8 mouse cellular contexts compared by ENCODE assay signal in the genomic region with DNA sequence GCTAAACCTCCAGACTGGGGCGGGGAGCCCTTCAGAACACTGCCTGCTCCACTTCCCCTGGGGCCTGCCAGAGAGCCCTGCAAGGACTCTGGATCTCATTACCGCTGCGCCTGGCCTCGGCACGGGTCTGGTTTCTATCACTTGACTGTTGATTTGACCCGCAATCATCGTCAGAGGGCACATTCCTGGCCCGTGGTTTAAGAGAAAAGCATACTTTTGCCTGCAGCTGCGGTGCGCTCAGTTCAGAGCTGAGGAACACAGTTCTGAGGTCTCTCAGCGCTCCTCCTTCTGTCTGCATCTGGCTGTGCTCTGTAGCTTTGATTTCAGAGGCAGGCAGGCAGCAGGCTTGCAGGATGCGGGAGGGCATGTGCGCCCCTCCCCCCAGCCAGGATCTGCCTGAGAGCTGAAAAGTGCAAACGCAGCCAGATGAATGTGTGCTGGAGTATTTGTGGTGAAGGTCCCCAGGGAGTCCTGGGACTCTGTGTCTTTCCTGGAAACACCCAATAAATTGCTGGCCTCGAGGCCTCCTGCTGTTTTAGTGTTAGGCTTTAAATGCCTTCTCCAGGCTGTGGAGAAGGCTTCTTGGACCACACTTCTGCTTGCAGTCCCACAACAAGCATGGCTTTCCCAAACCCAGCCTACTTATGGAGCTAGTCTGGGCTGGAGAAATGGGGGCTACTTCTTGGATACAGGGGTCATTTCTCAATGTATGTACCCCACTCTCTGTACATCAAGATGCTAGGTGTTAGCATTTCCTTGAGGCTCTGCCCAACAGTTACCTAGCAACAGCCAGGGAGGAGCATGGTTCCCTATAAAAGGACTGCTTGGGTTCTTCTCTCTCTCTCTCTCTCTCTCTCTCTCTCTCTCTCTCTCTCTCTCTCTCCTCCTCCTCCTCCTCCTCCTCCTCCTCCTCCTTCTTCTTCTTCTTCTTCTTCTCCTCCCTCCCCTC. TPM values are rescaled to one million over a fixed set of nuclear protein-coding genes. Genes with fewer than 3 reads are reported as not detected.
A peak's percentile ranks its signal among the peaks of the same experiment; 100 is the strongest.
DNase-seq lines count a peak whose midpoint lies in the region; ATAC-seq lines count a peak whose summit lies in the region.

No protein-coding gene starts in this region.

- no peak overlapping the region; the same call in 1 of the 2 replicates for H3K9ac ChIP-seq in embryonic facial prominence, embryonic 12.5 days
- H3K9ac ChIP-seq in limb, embryonic 11.5 days (ENCODE audit: low read length): peak overlapping the region; percentile 22; the same call in 1 of the 2 replicates
- 0 out of 2 replicates have a peak overlapping the region, but pooled peaks have one; percentile 39 for H3K9ac ChIP-seq in midbrain, embryonic 13.5 days (replicated peaks)
- no peak overlapping the region for H3K9ac ChIP-seq in stomach, embryonic 14.5 days (replicated peaks; ENCODE audit: low read depth, low read length)

- peak; percentile 99 for DNase-seq in NIH3T3 (ENCODE audit: low read depth)
- DNase-seq in heart, adult 8-10 months (ENCODE audit: low spot score): peak; percentile 61
- peak; percentile 84 for DNase-seq in kidney, adult 11 months
- DNase-seq in limb, embryonic 11.5 days (ENCODE audit: low spot score): peak; percentile 97
- DNase-seq in spleen, adult 18-20 months: no peak

- H3K9me3 ChIP-seq in embryonic facial prominence, embryonic 12.5 days: no peaks in the 10 kb centered on the region
- no peaks in the 10 kb centered on the region for H3K9me3 ChIP-seq in limb, embryonic 11.5 days (ENCODE audit: control insufficient read depth, low read length)
- H3K9me3 ChIP-seq in midbrain, embryonic 13.5 days: no peaks in the 10 kb centered on the region
- no peaks in the 10 kb centered on the region for H3K9me3 ChIP-seq in stomach, embryonic 14.5 days (ENCODE audit: control insufficient read depth, low read depth, low read length)

- H3K4me1 ChIP-seq in embryonic facial prominence, embryonic 12.5 days: peaks cover 56% of the 10 kb centered on the region
- peaks cover 35% of the 10 kb centered on the region for H3K4me1 ChIP-seq in limb, embryonic 11.5 days (ENCODE audit: control insufficient read depth, insufficient read depth, low read length)
- H3K4me1 ChIP-seq in midbrain, embryonic 13.5 days (replicated peaks): peaks cover 56% of the 10 kb centered on the region
- peaks cover 37% of the 10 kb centered on the region for H3K4me1 ChIP-seq in stomach, embryonic 14.5 days (ENCODE audit: control insufficient read depth, insufficient read depth, low read length)

- no peak overlapping the region for H3K4me3 ChIP-seq in embryonic facial prominence, embryonic 12.5 days
- no peak overlapping the region for H3K4me3 ChIP-seq in limb, embryonic 11.5 days (ENCODE audit: low read depth, low read length)
- H3K4me3 ChIP-seq in midbrain, embryonic 13.5 days (replicated peaks): peak overlapping the region; percentile 16
- H3K4me3 ChIP-seq in stomach, embryonic 14.5 days (ENCODE audit: low read depth, low read length): no peak overlapping the region

- H3K27ac ChIP-seq in embryonic facial prominence, embryonic 12.5 days: peak overlapping the region; percentile 98
- peak overlapping the region; percentile 96 for H3K27ac ChIP-seq in limb, embryonic 11.5 days (replicated peaks; ENCODE audit: low read depth, low read length)
- H3K27ac ChIP-seq in midbrain, embryonic 13.5 days: peak overlapping the region; percentile 94
- peak overlapping the region; percentile 94 for H3K27ac ChIP-seq in stomach, embryonic 14.5 days (ENCODE audit: low read length)

- ATAC-seq in embryonic facial prominence, embryonic 12.5 days (ENCODE audit: insufficient number of reproducible peaks, insufficient read depth, low FRiP score, low TSS enrichment): peak; percentile 91
- ATAC-seq in limb, embryonic 11.5 days (ENCODE audit: insufficient number of reproducible peaks, low FRiP score, low TSS enrichment, low read depth): peak; percentile 92
- ATAC-seq in midbrain, embryonic 13.5 days: peak; percentile 88
- peak; percentile 87 for ATAC-seq in stomach, embryonic 14.5 days (ENCODE audit: insufficient number of reproducible peaks, insufficient read depth, low FRiP score, low read depth)

- under 1% methylated on average over 15 of the region's 15 CpGs for WGBS in embryonic facial prominence, embryonic 12.5 days
- WGBS in limb, embryonic 11.5 days: under 1% methylated on average over 15 of the region's 15 CpGs
- WGBS in midbrain, embryonic 13.5 days: 1% methylated on average over 15 of the region's 15 CpGs
- 3% methylated on average over 15 of the region's 15 CpGs for WGBS in stomach, embryonic 14.5 days

- no peaks in the 10 kb centered on the region for H3K27me3 ChIP-seq in embryonic facial prominence, embryonic 12.5 days
- H3K27me3 ChIP-seq in limb, embryonic 11.5 days (ENCODE audit: control insufficient read depth, insufficient read depth, low read length): no peaks in the 10 kb centered on the region
- no peaks in the 10 kb centered on the region for H3K27me3 ChIP-seq in midbrain, embryonic 13.5 days
- H3K27me3 ChIP-seq in stomach, embryonic 14.5 days (ENCODE audit: control insufficient read depth, insufficient read depth, low read length): no peaks in the 10 kb centered on the region

- peak overlapping the region; percentile 36 for H3K4me2 ChIP-seq in embryonic facial prominence, embryonic 12.5 days (replicated peaks)
- peak overlapping the region; percentile 26 for H3K4me2 ChIP-seq in limb, embryonic 11.5 days (ENCODE audit: low read depth, severe bottlenecking)
- H3K4me2 ChIP-seq in midbrain, embryonic 13.5 days (replicated peaks): peak overlapping the region; percentile 48
- peak overlapping the region; percentile 8; the same call in 1 of the 2 replicates for H3K4me2 ChIP-seq in stomach, embryonic 14.5 days (replicated peaks; ENCODE audit: low read depth, low read length)

- H3K36me3 ChIP-seq in embryonic facial prominence, embryonic 12.5 days: no peaks in the 10 kb centered on the region
- no peaks in the 10 kb centered on the region for H3K36me3 ChIP-seq in limb, embryonic 11.5 days (ENCODE audit: control insufficient read depth, insufficient read depth, low read length)
- no peaks in the 10 kb centered on the region for H3K36me3 ChIP-seq in midbrain, embryonic 13.5 days
- H3K36me3 ChIP-seq in stomach, embryonic 14.5 days (ENCODE audit: control insufficient read depth, insufficient read depth, low read length): no peaks in the 10 kb centered on the region

RNA-seq across cellular contexts. Expression of gene Alox5ap, which starts 56.2 kb away (rescaled TPM):
- 8.5 and 13.1 TPM in 2 replicates for polyA plus RNA-seq in embryonic facial prominence, embryonic 12.5 days (2016; fragmentation: Nextera tagmentation; extraction: Ambion mirVana)
- 10 to 100 TPM in 3 of 4 experiments, 1 to 10 TPM in 1; 7.2 to 27.9 (median 12.8) TPM for total RNA-seq in heart, adult 8-10 months (2022)
- polyA plus RNA-seq in limb, embryonic 11.5 days (2014; fragmentation: Nextera tagmentation; extraction: Ambion mirVana): 10.6 and 11.3 TPM in 2 replicates
- 8.6 and 9.1 TPM in 2 replicates for polyA plus RNA-seq in midbrain, embryonic 13.5 days (2015; fragmentation: Nextera tagmentation; extraction: Ambion mirVana)
- polyA plus RNA-seq in stomach, embryonic 14.5 days (2014; fragmentation: Nextera tagmentation; extraction: Ambion mirVana): 11.2 and 11.6 TPM in 2 replicates

Comparison
In these comparisons a context has a peak if more than half of its experiments do, and no peak if none do; other contexts are left out.
1. DNase-seq: peak in NIH3T3 (single experiment), heart, adult 8-10 months (single experiment), kidney, adult 11 months (single experiment) and limb, embryonic 11.5 days (single experiment); none in spleen, adult 18-20 months (0 of 2).
2. H3K9ac ChIP-seq: peak in limb, embryonic 11.5 days (single experiment) and midbrain, embryonic 13.5 days (single experiment); none in embryonic facial prominence, embryonic 12.5 days (single experiment) and stomach, embryonic 14.5 days (single experiment).
3. Peak in every context shown above with its lines, with median percentiles within 50 percentile points of each other: ATAC-seq, H3K27ac ChIP-seq and H3K4me2 ChIP-seq.